9 mouse cellular contexts compared by ENCODE assay signal in genomic region chr10:78159252-78159878, GRCm38 (mm10). TPM values are rescaled to one million over a fixed set of nuclear protein-coding genes. Genes with fewer than 3 reads are reported as not detected.
DNase-seq lines count a peak whose midpoint lies in the region; ATAC-seq and TF ChIP-seq lines count a peak whose summit lies in the region.
"Had no signal": no experiment of that assay in that cellular context is flagged by ENCODE, and none has a peak within 500 bp of the region (broad histone marks: within the 10 kb centered on the region; RNA-seq: fewer than 3 reads in every experiment).

No protein-coding gene starts in this region.

- H3K27ac ChIP-seq in brown adipose tissue, adult 24 weeks (replicated peaks; ENCODE audit: low read depth, low read length) = no peak overlapping the region
- no peak overlapping the region for H3K27ac ChIP-seq in forebrain, embryonic 14.5 days (ENCODE audit: low read depth, low read length)
- no peak overlapping the region for H3K27ac ChIP-seq in hindbrain, postnatal 0 days
- peak overlapping the region; percentile 13; the same call in 1 of the 2 replicates for H3K27ac ChIP-seq in limb, embryonic 12.5 days
- H3K27ac ChIP-seq in midbrain, embryonic 10.5 days (replicated peaks) = no peak overlapping the region
- H3K27ac ChIP-seq in stomach, embryonic 14.5 days (ENCODE audit: low read length) = peak overlapping the region; percentile 29; the same call in 1 of the 2 replicates

- H3K36me3 ChIP-seq in forebrain, embryonic 14.5 days (ENCODE audit: control insufficient read depth, insufficient read depth, low read length) = peaks cover 27% of the 10 kb centered on the region
- H3K36me3 ChIP-seq in hindbrain, postnatal 0 days (ENCODE audit: insufficient read depth, low read length) = peaks cover 18% of the 10 kb centered on the region
- peaks cover 35% of the 10 kb centered on the region for H3K36me3 ChIP-seq in limb, embryonic 12.5 days
- H3K36me3 ChIP-seq in midbrain, embryonic 10.5 days = peaks cover 21% of the 10 kb centered on the region
- peaks cover 25% of the 10 kb centered on the region for H3K36me3 ChIP-seq in stomach, embryonic 14.5 days (ENCODE audit: control insufficient read depth, insufficient read depth, low read length)

- H3K9me3 ChIP-seq in forebrain, embryonic 14.5 days (replicated peaks; ENCODE audit: control insufficient read depth, low read length) = no peaks in the 10 kb centered on the region
- no peaks in the 10 kb centered on the region for H3K9me3 ChIP-seq in hindbrain, postnatal 0 days (ENCODE audit: low read length)
- H3K9me3 ChIP-seq in limb, embryonic 12.5 days = no peaks in the 10 kb centered on the region
- H3K9me3 ChIP-seq in midbrain, embryonic 10.5 days (replicated peaks) = no peaks in the 10 kb centered on the region
- no peaks in the 10 kb centered on the region for H3K9me3 ChIP-seq in stomach, embryonic 14.5 days (ENCODE audit: control insufficient read depth, low read depth, low read length)

- ATAC-seq in forebrain, embryonic 14.5 days = peak; percentile 37
- ATAC-seq in hindbrain, postnatal 0 days = peak; percentile 16
- ATAC-seq in limb, embryonic 12.5 days (ENCODE audit: insufficient number of reproducible peaks, insufficient read depth, low FRiP score, low TSS enrichment, low read depth) = no peak
- peak; percentile 76 for ATAC-seq in stomach, embryonic 14.5 days (ENCODE audit: insufficient number of reproducible peaks, insufficient read depth, low FRiP score, low read depth)

- WGBS in forebrain, embryonic 14.5 days = 15% methylated on average over 17 of the region's 17 CpGs
- whole genome bisulfite sequencing in hindbrain, postnatal 0 days = 16% methylated on average over 17 of the region's 17 CpGs
- WGBS in limb, embryonic 12.5 days = 13% methylated on average over 17 of the region's 17 CpGs
- WGBS in midbrain, embryonic 10.5 days = 17% methylated on average over 17 of the region's 17 CpGs
- WGBS in stomach, embryonic 14.5 days = 14% methylated on average over 17 of the region's 17 CpGs

- no peaks in the 10 kb centered on the region for H3K27me3 ChIP-seq in forebrain, embryonic 14.5 days (replicated peaks; ENCODE audit: control insufficient read depth, insufficient read depth, low read length)
- H3K27me3 ChIP-seq in hindbrain, postnatal 0 days (ENCODE audit: insufficient read depth, low read length) = no peaks in the 10 kb centered on the region
- H3K27me3 ChIP-seq in limb, embryonic 12.5 days = no peaks in the 10 kb centered on the region
- no peaks in the 10 kb centered on the region for H3K27me3 ChIP-seq in midbrain, embryonic 10.5 days (ENCODE audit: low read depth, poor library complexity, severe bottlenecking)
- H3K27me3 ChIP-seq in stomach, embryonic 14.5 days (ENCODE audit: control insufficient read depth, insufficient read depth, low read length) = no peaks in the 10 kb centered on the region
- H3K27me3 ChIP-seq: CH12.LX had no signal

- TF ChIP-seq CTCF in hindbrain, postnatal 0 days (IDR thresholded peaks at IDR 0.05; ENCODE audit: low read depth) = no peak

- peak; percentile 58 for DNase-seq in embryo, embryonic 10.5 days (ENCODE audit: low spot score)
- DNase-seq in embryo, embryonic 10 days (ENCODE audit: low spot score) = no peak
- peak; percentile 43 for DNase-seq in forebrain, embryonic 14.5 days (ENCODE audit: low spot score)
- DNase-seq in hindbrain, postnatal 0 days (ENCODE audit: low spot score) = peak; percentile 58
- peak; percentile 23 for DNase-seq in midbrain, embryonic 10.5 days (ENCODE audit: low spot score)

- no peaks in the 10 kb centered on the region for H3K4me1 ChIP-seq in brown adipose tissue, adult 24 weeks (ENCODE audit: control insufficient read depth, insufficient read depth, insufficient read length, low read length)
- H3K4me1 ChIP-seq in forebrain, embryonic 14.5 days (ENCODE audit: control insufficient read depth, insufficient read depth, low read length) = peaks cover 4% of the 10 kb centered on the region; the same call in 1 of the 2 replicates
- peaks cover 7% of the 10 kb centered on the region; the same call in 1 of the 2 replicates for H3K4me1 ChIP-seq in hindbrain, postnatal 0 days (ENCODE audit: insufficient read depth, low read length)
- H3K4me1 ChIP-seq in limb, embryonic 12.5 days (replicated peaks) = peaks cover 9% of the 10 kb centered on the region
- H3K4me1 ChIP-seq in midbrain, embryonic 10.5 days = peaks cover 9% of the 10 kb centered on the region
- peaks cover 3% of the 10 kb centered on the region; the same call in 1 of the 2 replicates for H3K4me1 ChIP-seq in stomach, embryonic 14.5 days (ENCODE audit: control insufficient read depth, insufficient read depth, low read length)

- H3K4me2 ChIP-seq in forebrain, embryonic 14.5 days (ENCODE audit: low read length) = peak overlapping the region; percentile 39
- H3K4me2 ChIP-seq in hindbrain, postnatal 0 days (ENCODE audit: low read depth, low read length) = peak overlapping the region; percentile 41
- peak overlapping the region; percentile 51 for H3K4me2 ChIP-seq in limb, embryonic 12.5 days
- peak overlapping the region; percentile 35 for H3K4me2 ChIP-seq in stomach, embryonic 14.5 days (replicated peaks; ENCODE audit: low read depth, low read length)

- peak overlapping the region; percentile 39; the same call in 1 of the 2 replicates for H3K4me3 ChIP-seq in brown adipose tissue, adult 24 weeks (ENCODE audit: insufficient read depth, low read depth, low read length)
- H3K4me3 ChIP-seq in forebrain, embryonic 14.5 days (ENCODE audit: low read depth, low read length) = no peak overlapping the region
- 0 out of 2 replicates have a peak overlapping the region, but pooled peaks have one; percentile 3 for H3K4me3 ChIP-seq in hindbrain, postnatal 0 days (ENCODE audit: low read length)
- peak overlapping the region; percentile 20 for H3K4me3 ChIP-seq in limb, embryonic 12.5 days (replicated peaks)
- H3K4me3 ChIP-seq in midbrain, embryonic 10.5 days = peak overlapping the region; percentile 26
- H3K4me3 ChIP-seq in stomach, embryonic 14.5 days (ENCODE audit: low read depth, low read length) = no peak overlapping the region

- peak overlapping the region; percentile 45; the same call in 1 of the 2 replicates for H3K9ac ChIP-seq in forebrain, embryonic 14.5 days (ENCODE audit: low read length)
- no peak overlapping the region for H3K9ac ChIP-seq in hindbrain, postnatal 0 days (replicated peaks; ENCODE audit: low read length)
- no peak overlapping the region for H3K9ac ChIP-seq in limb, embryonic 12.5 days (replicated peaks)
- no peak overlapping the region for H3K9ac ChIP-seq in stomach, embryonic 14.5 days (replicated peaks; ENCODE audit: low read depth, low read length)

RNA-seq across cellular contexts. Expression of gene D10Jhu81e, which starts 10.2 kb away (rescaled TPM):
- polyA plus RNA-seq in brown adipose tissue, adult 24 weeks (2012; ENCODE audit: insufficient read depth, insufficient read length, missing spikeins) = 403 and 476 TPM in 2 replicates
- 25.0 and 33.0 TPM in 2 replicates for polyA plus RNA-seq in forebrain, embryonic 14.5 days (2014; fragmentation: Nextera tagmentation; extraction: Ambion mirVana)
- 110 and 115 TPM in 2 replicates for total RNA-seq in hindbrain, postnatal 0 days (2014; rRNA removed)
- polyA plus RNA-seq in hindbrain, postnatal 0 days (2015; fragmentation: Nextera tagmentation; extraction: Ambion mirVana) = 31.5 and 32.2 TPM in 2 replicates
- 30.9 and 34.0 TPM in 2 replicates for polyA plus RNA-seq in limb, embryonic 12.5 days (2016; fragmentation: Nextera tagmentation; extraction: Ambion mirVana)
- polyA plus RNA-seq in midbrain, embryonic 10.5 days (2016; fragmentation: Nextera tagmentation; extraction: Ambion mirVana) = 17.7 and 18.2 TPM in 2 replicates
- polyA plus RNA-seq in stomach, embryonic 14.5 days (2014; fragmentation: Nextera tagmentation; extraction: Ambion mirVana) = 18.2 and 20.5 TPM in 2 replicates

RNA-seq across cellular contexts. Expression of gene Pwp2, which starts 25.6 kb away (rescaled TPM):
- polyA plus RNA-seq in brown adipose tissue, adult 24 weeks (2012; ENCODE audit: insufficient read depth, insufficient read length, missing spikeins) = 3.3 and 4.3 TPM in 2 replicates
- polyA plus RNA-seq in forebrain, embryonic 14.5 days (2014; fragmentation: Nextera tagmentation; extraction: Ambion mirVana) = 16.4 and 17.8 TPM in 2 replicates
- total RNA-seq in hindbrain, postnatal 0 days (2014; rRNA removed) = 18.5 and 22.4 TPM in 2 replicates
- 11.3 and 11.7 TPM in 2 replicates for polyA plus RNA-seq in hindbrain, postnatal 0 days (2015; fragmentation: Nextera tagmentation; extraction: Ambion mirVana)
- polyA plus RNA-seq in limb, embryonic 12.5 days (2016; fragmentation: Nextera tagmentation; extraction: Ambion mirVana) = 27.1 and 28.6 TPM in 2 replicates
- 29.8 and 31.1 TPM in 2 replicates for polyA plus RNA-seq in midbrain, embryonic 10.5 days (2016; fragmentation: Nextera tagmentation; extraction: Ambion mirVana)
- polyA plus RNA-seq in stomach, embryonic 14.5 days (2014; fragmentation: Nextera tagmentation; extraction: Ambion mirVana) = 14.0 and 14.1 TPM in 2 replicates

Comparison
In these comparisons a context has a peak if more than half of its experiments do, and no peak if none do; other contexts are left out.
1. H3K27ac ChIP-seq: peak in limb, embryonic 12.5 days (single experiment) and stomach, embryonic 14.5 days (single experiment); none in brown adipose tissue, adult 24 weeks (single experiment), forebrain, embryonic 14.5 days (single experiment), hindbrain, postnatal 0 days (single experiment) and midbrain, embryonic 10.5 days (single experiment).
2. H3K4me3 ChIP-seq: peak in brown adipose tissue, adult 24 weeks (single experiment), hindbrain, postnatal 0 days (single experiment), limb, embryonic 12.5 days (single experiment) and midbrain, embryonic 10.5 days (single experiment); none in forebrain, embryonic 14.5 days (single experiment) and stomach, embryonic 14.5 days (single experiment).
3. RNA of gene D10Jhu81e, which starts 10.2 kb away (polyA plus RNA-seq): 403 to 476 TPM in brown adipose tissue, adult 24 weeks; 30.9 to 34.0 TPM in limb, embryonic 12.5 days, 25.0 to 33.0 TPM in forebrain, embryonic 14.5 days, 31.5 to 32.2 TPM in hindbrain, postnatal 0 days, 18.2 to 20.5 TPM in stomach, embryonic 14.5 days and 17.7 to 18.2 TPM in midbrain, embryonic 10.5 days; every median in the first group is over 10 times any median in the second.
4. Peak in every context shown above with its lines, with median percentiles within 50 percentile points of each other: H3K4me2 ChIP-seq.